Mouse (Mus musculus) kidney, postnatal 25 days (tissue): ENCODE results near the gene Tecr.
"Not testable (repeated sequence)": the region's sequence is repeated elsewhere in the genome, so short reads cannot be mapped to it uniquely, and the experiment has no call there.

Experiments used
- DNase-seq, 2 experiments: peaks; one replicate each; pipeline ENCODE4 v3.0.0; 2021; ENCODE audit warnings: mixed read lengths in 2 of 2

The Tecr gene

GRCm38 (mm10) chr8:83618566-83618965 is 10.8 kb upstream of the Tecr start:
- DNase-seq: no peak

DNA sequence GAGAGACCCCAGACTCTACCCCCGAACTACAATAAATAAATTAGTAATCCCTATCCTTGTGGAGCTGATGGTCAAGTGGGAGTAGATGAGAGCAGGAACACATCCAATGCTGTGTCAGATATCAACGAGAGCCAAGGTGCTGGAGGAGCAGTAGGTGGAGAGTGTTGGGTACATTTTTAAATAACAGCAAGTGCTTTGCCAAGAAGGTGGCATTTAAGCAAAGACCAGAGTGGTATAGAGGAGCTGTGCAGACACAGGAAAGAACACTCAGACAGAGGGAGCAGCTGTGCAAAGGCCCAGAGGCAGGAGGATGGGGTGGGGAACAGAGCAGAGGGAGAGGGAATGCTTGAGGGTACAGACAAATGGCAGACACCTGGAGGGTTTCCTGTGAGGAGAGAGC is 9.3 kb upstream of the Tecr start:
- DNase-seq: no peak

DNA sequence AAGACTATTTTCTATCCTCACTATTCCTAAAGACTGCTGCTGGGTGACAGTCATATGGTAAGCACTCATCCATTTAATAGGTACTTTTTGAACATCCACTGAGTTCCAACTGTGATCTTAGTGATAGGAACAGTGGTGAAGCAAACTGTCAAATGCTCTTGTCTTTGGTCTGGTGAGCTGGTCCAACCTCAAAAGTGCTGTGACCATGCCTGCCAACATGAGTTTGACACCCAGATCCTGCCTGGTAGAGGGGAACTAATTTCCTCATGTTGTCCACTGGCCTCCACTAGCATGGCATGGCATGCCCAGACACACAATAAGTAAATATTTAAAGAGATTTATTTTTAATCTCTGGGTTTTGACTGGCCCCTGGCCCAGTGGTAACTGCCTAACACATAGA is 8.9 kb upstream of the Tecr start:
- DNase-seq: no peak

DNA sequence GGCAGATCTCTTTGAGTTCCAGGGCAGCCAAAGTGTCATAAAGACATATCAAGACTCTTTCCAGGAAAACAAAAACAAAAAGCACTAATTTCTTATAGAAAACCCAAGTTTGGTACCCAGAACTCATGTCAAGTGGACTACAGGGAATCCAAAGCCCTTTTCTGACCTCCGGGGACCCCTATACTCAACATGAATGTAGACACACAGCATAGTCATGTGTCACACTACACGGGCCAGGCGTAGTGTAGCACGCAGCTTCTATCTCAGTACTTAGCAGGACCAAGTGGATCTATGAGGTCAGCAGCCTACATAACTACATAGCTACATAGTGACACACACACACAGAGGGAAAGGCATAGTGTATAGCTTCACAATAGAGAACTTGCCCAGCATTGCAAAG is 5.9 kb upstream of the Tecr start:
- no peak for DNase-seq

DNA sequence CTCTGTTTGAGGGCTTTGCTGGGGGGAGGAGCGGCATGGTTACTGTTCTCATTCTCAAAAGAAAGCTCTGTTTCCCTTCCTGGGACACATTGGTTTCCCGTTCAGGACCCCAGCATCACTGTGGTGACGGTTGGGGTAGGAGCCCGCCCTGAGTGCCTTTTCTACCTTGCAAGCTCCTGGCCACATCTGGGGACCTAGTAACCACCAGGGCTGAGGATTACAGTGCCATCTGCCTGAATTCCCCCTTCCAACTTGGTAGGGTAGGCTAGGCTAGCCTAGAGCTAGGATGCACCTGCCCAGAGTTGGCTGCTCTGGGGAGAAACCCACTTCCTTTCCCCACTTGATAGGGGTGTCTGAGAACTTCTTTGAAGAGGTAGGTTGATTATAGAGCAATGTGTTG is 4.2 kb upstream of the Tecr start:
- no peak for DNase-seq

DNA sequence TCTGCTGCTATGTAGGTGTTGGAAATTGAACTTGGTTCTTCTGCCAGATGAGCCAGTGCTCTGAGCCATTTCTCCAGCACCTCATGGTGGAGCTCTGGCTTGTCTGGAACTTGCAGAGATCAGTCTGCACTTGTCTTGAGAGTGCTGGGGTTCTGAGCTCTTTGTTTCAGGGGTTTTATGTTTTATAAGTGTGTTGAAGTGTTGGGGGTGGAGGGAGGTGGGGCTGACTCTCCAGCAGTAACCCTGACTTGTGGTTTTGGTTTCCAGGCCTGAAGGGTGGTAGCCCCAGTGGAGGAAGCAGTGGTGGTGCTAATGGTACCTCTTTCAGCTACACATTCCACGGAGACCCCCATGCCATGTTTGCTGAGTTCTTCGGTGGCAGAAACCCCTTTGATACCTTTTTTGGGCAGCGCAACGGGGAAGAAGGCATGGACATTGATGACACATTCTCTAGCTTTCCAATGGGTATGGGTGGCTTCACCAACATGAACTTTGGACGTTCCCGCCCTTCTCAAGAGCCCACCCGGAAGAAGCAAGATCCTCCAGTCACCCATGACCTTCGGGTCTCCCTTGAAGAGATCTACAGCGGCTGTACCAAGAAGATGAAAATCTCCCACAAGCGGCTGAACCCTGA is 1.9 kb upstream of the Tecr start:
- DNase-seq: no peak

DNA sequence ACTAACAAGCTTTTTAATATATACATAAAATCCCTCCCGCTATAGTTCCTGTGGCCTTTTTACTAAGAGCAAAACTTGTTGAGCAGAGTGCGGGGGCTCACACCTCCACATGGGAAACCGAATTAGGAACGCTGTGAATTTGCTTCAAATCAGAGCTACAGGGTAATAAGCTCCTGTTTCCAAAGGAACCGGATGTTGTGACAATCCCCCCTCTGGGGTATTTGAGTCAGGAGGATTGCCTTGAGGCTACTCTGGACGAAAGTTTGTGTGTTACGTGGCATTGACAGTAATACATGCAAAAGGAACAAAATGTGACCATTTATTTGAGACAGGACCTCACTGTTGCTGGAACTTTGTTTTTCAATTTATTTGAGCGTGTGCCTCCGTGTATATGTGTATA is 1.3 kb upstream of the Tecr start:
- DNase-seq: no peak

- DNase-seq: peak; percentile 88 to 93
Measured at GRCm38 (mm10) chr8:83608398-83608829, 643 bp upstream of the Tecr start.

- DNase-seq: no peak
Measured at GRCm38 (mm10) chr8:83602650-83603029, 5.1 kb downstream of the Tecr start.

DNA sequence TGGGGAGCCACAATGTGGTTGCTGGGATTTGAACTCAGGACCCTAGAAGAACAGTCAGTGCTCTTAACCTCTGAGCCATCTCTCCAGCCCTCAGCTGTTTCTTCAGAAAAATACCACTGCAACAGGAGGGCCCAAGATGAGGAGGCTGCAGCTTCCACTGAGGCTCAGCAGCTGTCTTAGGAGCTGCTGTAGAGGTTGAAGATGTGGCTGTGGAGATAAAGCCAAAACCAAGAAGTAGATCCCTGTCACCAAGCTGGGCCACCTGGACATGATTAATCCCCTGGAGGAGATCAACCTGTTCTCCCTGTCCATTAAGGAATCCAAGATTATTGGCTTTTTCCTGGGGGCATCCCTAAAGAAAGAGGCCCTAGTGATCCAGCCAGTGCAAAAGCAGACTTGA is 8.0 kb downstream of the Tecr start:
- no peak for DNase-seq

DNA sequence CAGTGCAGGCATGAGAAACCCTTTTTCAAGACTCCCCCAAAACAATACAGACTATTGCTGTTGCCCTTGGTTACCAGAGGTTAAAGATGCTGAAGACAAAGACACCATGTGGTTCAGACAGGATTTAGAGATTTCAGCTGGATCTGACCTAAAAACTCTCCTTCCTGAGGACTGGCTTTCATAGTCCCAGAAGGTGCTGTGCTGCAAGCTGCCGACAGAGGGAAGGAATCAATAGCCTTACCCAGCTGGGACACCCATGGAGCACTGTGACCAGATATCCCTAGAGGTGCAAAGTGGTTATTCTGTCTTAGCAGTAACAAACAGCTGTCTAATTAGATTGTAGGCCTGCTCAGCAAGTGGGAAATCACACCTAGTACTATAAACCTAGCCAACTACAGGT is 9.6 kb downstream of the Tecr start:
- no peak for DNase-seq

- DNase-seq: peak; percentile 64 to 66
Measured at GRCm38 (mm10) chr8:83596369-83596768, 11.4 kb downstream of the Tecr start.

- DNase-seq: not testable (repeated sequence)
Measured at GRCm38 (mm10) chr8:83595050-83595345, 12.8 kb downstream of the Tecr start.

- DNase-seq: peak; percentile 98 to 99
Measured at GRCm38 (mm10) chr8:83594167-83595049, 13.4 kb downstream of the Tecr start.

GRCm38 (mm10) chr8:83593325-83594166 is 14.2 kb downstream of the Tecr start:
- DNase-seq: peak in 1 of 2 experiments; percentile 83

DNA sequence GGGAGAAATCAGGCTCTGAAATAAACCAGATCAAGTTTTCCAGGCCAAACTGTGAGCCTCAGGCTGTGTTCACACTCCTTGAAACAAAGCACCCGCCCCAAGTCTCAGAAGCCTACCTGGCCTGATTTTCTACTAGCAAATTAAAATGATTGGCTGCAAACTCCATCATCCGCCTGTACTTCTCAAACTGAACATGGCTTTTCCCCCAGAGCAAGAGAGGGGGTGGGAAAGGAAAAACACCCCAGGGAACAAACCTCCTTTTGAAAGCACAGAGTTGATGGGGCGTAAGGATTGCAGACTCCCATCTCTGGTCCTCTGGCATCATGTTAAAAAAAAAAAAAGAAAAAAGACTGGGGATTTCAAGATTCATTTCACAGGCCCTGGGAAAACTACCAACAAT is 15.1 kb downstream of the Tecr start:
- no peak for DNase-seq

GRCm38 (mm10) chr8:83590488-83591023 is 17.2 kb downstream of the Tecr start:
- DNase-seq: no peak

- no peak for DNase-seq
Measured at GRCm38 (mm10) chr8:83588886-83589285, 18.9 kb downstream of the Tecr start.

DNA sequence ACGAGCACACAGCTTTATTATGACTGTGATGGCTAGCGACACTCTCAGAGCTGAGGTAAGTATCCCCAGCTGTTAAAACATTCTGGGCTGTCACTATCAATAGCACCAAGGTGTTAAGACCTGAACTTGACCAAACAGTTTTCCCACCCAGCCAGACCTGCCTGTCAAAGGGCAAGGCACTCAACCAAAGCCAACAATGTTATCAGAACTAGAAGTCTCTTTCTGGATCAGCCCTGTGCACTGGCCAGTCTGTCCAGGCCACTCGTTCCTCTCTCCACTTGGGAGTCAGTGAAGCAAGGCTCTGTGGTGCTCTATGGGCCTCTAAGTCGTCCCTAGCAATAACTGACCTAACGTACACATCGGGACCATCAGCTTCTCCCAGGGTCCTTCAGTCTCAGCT is 20.1 kb downstream of the Tecr start:
- DNase-seq: no peak

DNA sequence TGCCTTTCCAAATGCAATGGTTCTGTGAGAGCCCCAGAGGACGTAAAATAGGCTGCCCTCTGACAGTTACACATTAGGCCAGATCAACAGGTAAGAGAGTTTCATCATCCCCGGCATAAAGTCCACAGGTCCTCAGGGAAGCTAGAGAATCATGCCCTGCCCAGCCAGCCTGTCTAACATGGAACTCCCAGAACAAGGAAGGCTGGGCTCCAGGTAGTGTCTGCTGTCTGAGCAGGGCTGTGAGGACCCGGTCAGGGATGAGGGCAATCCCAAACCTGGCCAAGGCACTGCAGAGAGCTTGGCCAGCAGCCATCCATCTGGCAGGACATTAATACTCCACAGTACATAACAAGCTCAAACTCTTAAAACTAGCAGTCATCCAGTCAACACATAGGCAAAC is 22.4 kb downstream of the Tecr start:
- DNase-seq: peak; percentile 60 to 81

DNA sequence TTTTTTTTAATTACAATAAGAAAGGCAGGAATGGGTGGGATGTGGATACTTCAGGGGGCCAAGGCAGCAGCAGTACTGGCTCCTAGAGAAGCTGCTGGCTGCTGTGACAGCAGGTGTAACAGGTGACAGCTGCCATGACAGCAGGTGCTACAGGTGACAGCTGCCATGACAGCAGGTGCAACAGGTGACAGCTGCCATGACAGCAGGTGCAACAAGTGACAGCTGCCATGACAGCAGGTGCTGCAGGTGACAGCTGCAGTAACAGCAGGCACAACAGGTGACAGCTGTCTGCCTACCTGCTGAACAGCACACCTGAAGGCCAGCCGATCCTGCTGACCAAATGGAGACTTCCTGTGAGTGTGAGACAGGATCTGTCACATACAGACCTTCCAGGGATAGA is 23.0 kb downstream of the Tecr start:
- DNase-seq: no peak

GRCm38 (mm10) chr8:83583236-83583635 is 24.5 kb downstream of the Tecr start:
- no peak for DNase-seq

- DNase-seq: peak in 1 of 2 experiments; percentile 40
Measured at GRCm38 (mm10) chr8:83582226-83582625, 25.5 kb downstream of the Tecr start.
